Mouse (Mus musculus) ES-E14 (cell line): Measurements from ENCODE around the gene Mxra7. TPM values are rescaled to one million over a fixed set of nuclear protein-coding genes. Genes with fewer than 3 reads are reported as not detected.
A peak's percentile ranks its signal among the peaks of the same experiment; 100 is the strongest.

Experiments
- DNase-seq: peaks from one replicate; pipeline ENCODE4 v3.0.0-alpha.2; 2013; ENCODE audit warnings: low read depth, low spot score
- H3K27ac ChIP-seq: 2 replicates; pipeline ENCODE4 v1.5.1; 2012; ENCODE audit warnings: low read depth, mild to moderate bottlenecking, low read length, moderate library complexity, mixed read lengths; ENCODE audit not compliant: poor library complexity, insufficient read depth, severe bottlenecking
- H3K36me3 ChIP-seq: 2 replicates; pipeline ENCODE4 v1.6.1; 2012; ENCODE audit warnings: mild to moderate bottlenecking, low read length, moderate library complexity, mixed read lengths; ENCODE audit not compliant: control insufficient read depth, poor library complexity, insufficient read depth, severe bottlenecking
- H3K4me1 ChIP-seq, 2 experiments: fragments of 150-350 bp in 1 of 2; sonication (generic) in 1 of 2; 2 replicates each; pipeline ENCODE4 v1.6.1; 2012; ENCODE audit warnings: low read length in 2 of 2, mild to moderate bottlenecking in 1 of 2, mixed read lengths in 1 of 2; ENCODE audit not compliant: control insufficient read depth in 2 of 2, insufficient read depth in 2 of 2, poor library complexity in 1 of 2
- H3K4me3 ChIP-seq, 2 experiments: fragments of 150-350 bp in 1 of 2; sonication (generic) in 1 of 2; 2 replicates each; pipeline ENCODE4 v1.5.1; 2012; ENCODE audit warnings: low read length in 2 of 2, low read depth in 1 of 2, mild to moderate bottlenecking in 1 of 2, mixed read lengths in 1 of 2; ENCODE audit not compliant: insufficient read depth in 1 of 2, poor library complexity in 1 of 2, severe bottlenecking in 1 of 2
- H3K9ac ChIP-seq: 2 replicates; pipeline ENCODE4 v1.6.1; 2012; ENCODE audit warnings: low read depth, mild to moderate bottlenecking, low read length, mixed read lengths; ENCODE audit not compliant: poor library complexity, insufficient read depth, severe bottlenecking
- H3K9me3 ChIP-seq: fragments of 150-350 bp; sonication (generic); 2 replicates; pipeline ENCODE4 v1.6.1; 2012; ENCODE audit warnings: low read depth, mild to moderate bottlenecking, low read length; ENCODE audit not compliant: control insufficient read depth, insufficient read depth
- CHD2 ChIP-seq: IDR thresholded peaks from 2 replicates; pipeline ENCODE4 v1.6.1; 2014; ENCODE audit warnings: mild to moderate bottlenecking, low read depth, low read length, inconsistent platforms
- HCFC1 ChIP-seq: IDR thresholded peaks from 2 replicates; pipeline ENCODE4 v1.6.1; 2012; ENCODE audit warnings: low read length, inconsistent platforms, borderline replicate concordance; ENCODE audit not compliant: insufficient read depth
- MAFK ChIP-seq: IDR thresholded peaks from 2 replicates; pipeline ENCODE4 v1.6.1; 2014; ENCODE audit warnings: mild to moderate bottlenecking, low read depth, low read length, inconsistent platforms; ENCODE audit not compliant: insufficient read depth
- ZC3H11A ChIP-seq: IDR thresholded peaks from 2 replicates; pipeline ENCODE4 v1.6.1; 2012; ENCODE audit warnings: low read depth, mild to moderate bottlenecking, inconsistent platforms, low read length, borderline replicate concordance
- ZNF384 ChIP-seq: IDR thresholded peaks from 2 replicates; pipeline ENCODE4 v1.6.1; 2012; ENCODE audit warnings: low read depth, low read length, inconsistent platforms
- in situ Hi-C, 2 experiments: fragments of 600-800 bp; cut with MboI; formaldehyde crosslinking; loops; one replicate each; pipeline ENCODE4 v1.15.1; 2025; ENCODE audit warnings: low sequenced_read_pairs in 2 of 2, inconsistent platforms in 1 of 2; ENCODE audit not compliant: unreplicated experiment in 2 of 2
- total RNA-seq: library from RNA; depleted of rRNA; stranded (reverse); fragments of 300-350 nt; gene quantifications from 2 replicates; pipeline ENCODE4 v1.2.3, GENCODE M21; 2012

The Mxra7 gene
- total RNA-seq, 1 experiment: 5.8 TPM

GRCm38 (mm10) chr11:116784221-116784620, 43.6 kb downstream of the Mxra7 start:
- TF ChIP-seq HCFC1: no peak
- TF ChIP-seq CHD2: no peak
- no peak for TF ChIP-seq ZC3H11A
- TF ChIP-seq MAFK: no peak
- TF ChIP-seq ZNF384: no peak
- in situ Hi-C loops: no loop called here

GRCm38 (mm10) chr11:116782737-116783145, 45.1 kb downstream of the Mxra7 start:
- Histone ChIP-seq H3K9me3 (no peaks in the 10 kb centered on the region), H3K27ac (no peak overlapping the region), H3K4me1 (peaks cover 8 to 18% of the 10 kb centered on the region in 2 experiments; a peak in 3 of 4 replicates), H3K9ac (no peak overlapping the region), H3K36me3 (no peaks in the 10 kb centered on the region), H3K4me3 (no peak overlapping the region)
- in situ Hi-C loops: no loop called here
- DNase-seq: peak; percentile 50
- TF ChIP-seq ZNF384 (no peak), CHD2 (no peak), MAFK (no peak), HCFC1 (no peak), ZC3H11A (no peak)

More at GRCm38 (mm10) chr11:116784221-116784620, 43.6 kb downstream of the Mxra7 start:
- no peaks in the 10 kb centered on the region for H3K9me3 ChIP-seq
- no peaks in the 10 kb centered on the region for H3K36me3 ChIP-seq
- no peak overlapping the region for H3K4me3 ChIP-seq
- peaks cover 8 to 18% of the 10 kb centered on the region in 2 experiments; a peak in 3 of 4 replicates for H3K4me1 ChIP-seq
- H3K9ac ChIP-seq: peak overlapping the region; percentile 19; the same call in 1 of the 2 replicates
- no peak overlapping the region; the same call in 1 of the 2 replicates for H3K27ac ChIP-seq
- no peak for DNase-seq

- Histone ChIP-seq H3K4me1 (peaks cover 0 to 2% of the 10 kb centered on the region in 2 experiments; a peak in 1 of 4 replicates), H3K27ac (no peak within 1 kb of the TSS), H3K9ac (no peak within 1 kb of the TSS), H3K36me3 (no peaks in the 10 kb centered on the region), H3K9me3 (no peaks in the 10 kb centered on the region), H3K4me3 (no peak within 1 kb of the TSS)
- TF ChIP-seq MAFK (no peak), ZNF384 (no peak), HCFC1 (no peak), CHD2 (no peak), ZC3H11A (no peak)
- in situ Hi-C loops: loop anchor here in 1 of 2 experiments (5.0 kb wide), 1 partner anchor 33 kb away; no protein-coding TSS in a partner anchor
- DNase-seq: no peak
These were observed 52.4 kb downstream of the Mxra7 start, which contains the start of gene St6galnac1 for GRCm38 (mm10) chr11:116775407-116775806. St6galnac1 (minus strand) TSS chr11:116775507.

- TF ChIP-seq ZC3H11A (no peak), HCFC1 (no peak), CHD2 (no peak), MAFK (no peak), ZNF384 (no peak)
- Histone ChIP-seq H3K27ac (no peak overlapping the region), H3K4me3 (no peak overlapping the region), H3K9me3 (no peaks in the 10 kb centered on the region), H3K9ac (no peak overlapping the region), H3K4me1 (no peaks in the 10 kb centered on the region), H3K36me3 (no peaks in the 10 kb centered on the region)
- in situ Hi-C loops: no loop called here
- DNase-seq: no peak
These were observed 54.6 kb downstream of the Mxra7 start for GRCm38 (mm10) chr11:116773205-116773604.
